Mouse (Mus musculus) 416B (cell line): ENCODE results near the gene Colgalt1.
A peak's percentile ranks its signal among the peaks of the same experiment; 100 is the strongest.

Experiments used
- DNase-seq: peaks from one replicate; pipeline ENCODE4 v3.0.0; 2011; ENCODE audit warnings: low read depth

Colgalt1 gene

DNA sequence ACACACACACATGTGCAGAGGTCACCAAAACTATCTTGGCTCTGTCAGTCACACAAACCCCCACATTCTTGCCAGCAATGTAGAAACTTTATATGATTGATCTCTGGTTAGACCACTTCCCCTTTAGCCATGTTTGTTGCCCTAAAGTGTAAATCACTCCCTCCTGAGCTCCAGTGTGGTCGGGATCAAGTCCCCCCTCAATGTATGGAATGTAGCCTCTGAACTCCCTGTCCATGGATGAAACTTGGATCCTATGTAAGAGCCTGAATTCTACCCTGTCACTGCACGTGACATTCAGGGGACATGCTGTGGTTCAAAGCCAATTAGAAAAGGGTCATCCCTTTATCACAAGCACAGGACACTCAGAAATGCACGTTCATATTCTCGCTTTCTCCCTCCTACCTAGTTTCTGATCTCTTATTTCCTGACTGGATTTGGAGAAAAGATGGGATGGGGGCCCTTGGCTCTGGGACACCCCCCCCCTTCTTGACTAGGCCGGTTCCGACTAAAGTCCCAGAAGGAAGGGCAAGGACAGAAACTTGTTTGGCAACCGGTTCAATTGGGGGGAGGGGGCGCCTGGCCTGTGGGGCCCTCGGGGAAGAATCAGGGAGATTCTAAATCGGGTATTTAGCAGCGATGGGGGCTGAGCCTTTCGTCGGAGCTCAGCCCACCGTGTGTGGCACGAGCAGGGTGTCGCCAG lies 17.7 kb downstream of the Colgalt1 start:
- peak; percentile 73 for DNase-seq

DNA sequence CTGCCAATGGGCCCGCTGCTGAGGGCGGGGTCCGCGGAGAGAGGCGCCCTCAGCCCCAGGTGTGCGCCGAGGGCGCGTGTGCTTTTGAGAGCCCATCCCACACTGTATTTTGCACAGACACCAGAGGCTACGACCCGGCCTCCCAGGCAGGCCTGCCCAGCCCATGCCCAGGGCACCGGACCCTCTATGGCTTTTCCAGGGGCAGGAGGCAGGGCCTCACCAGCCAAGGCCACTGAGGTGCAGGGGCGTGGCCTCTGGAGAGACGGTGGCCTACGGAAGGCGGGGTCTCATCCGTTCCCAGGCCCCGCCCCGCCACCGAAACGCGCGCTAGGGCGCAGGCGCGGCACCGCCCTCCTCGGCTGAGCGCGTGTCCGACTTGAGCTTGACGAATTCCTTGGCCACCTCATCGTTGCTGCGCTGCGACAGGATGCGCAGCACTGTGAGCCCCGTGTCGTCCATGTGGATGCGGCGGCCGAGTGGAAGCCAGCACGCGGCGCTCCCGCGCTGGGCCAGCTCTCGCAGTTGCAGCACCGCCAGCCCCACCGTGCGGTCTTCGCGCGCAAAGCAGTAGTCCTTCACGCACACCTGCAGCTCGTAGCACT lies 18.4 kb downstream of the Colgalt1 start:
- DNase-seq = peak; percentile 96

DNA sequence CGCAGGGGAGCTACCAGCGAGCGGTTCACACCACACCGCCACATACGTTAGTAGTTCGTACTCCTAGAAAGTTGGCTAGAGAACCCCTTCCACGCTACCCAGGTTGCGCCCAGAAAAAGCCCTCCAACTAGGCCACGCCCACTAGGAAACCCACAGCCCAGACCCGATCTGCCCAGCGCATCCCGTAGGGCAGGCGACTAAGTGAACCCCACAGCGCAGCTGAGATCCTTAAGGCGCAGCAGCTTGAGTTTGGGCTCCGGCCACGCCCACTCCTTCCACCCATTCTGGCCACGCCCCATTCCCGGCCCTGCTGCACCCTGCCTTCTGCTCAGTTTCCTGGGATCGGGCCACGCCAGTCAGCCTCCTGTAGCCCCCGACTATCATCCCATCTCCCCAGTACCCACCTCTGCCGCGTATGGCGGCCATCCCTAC lies 19.0 kb downstream of the Colgalt1 start:
- DNase-seq = peak; percentile 94

DNA sequence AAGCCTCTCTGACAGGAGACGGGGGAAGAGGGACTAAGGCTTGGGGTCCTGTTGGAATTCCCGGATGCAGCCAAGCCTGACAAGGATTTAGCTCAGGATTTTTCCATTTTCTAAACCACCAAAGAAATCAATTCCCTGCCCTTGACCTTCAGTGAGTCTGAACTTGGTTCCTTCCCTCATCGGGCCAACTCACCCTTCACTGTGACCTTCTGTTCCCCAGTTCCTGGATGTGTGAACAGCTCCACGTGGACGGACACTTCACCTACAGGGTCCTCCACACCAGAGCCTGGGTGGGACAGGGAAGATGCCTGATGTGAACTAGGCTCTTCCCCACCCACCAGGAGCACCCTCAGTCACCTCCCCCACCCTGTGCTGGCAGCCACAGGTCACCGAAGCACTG lies 20.0 kb downstream of the Colgalt1 start:
- DNase-seq = no peak

DNA sequence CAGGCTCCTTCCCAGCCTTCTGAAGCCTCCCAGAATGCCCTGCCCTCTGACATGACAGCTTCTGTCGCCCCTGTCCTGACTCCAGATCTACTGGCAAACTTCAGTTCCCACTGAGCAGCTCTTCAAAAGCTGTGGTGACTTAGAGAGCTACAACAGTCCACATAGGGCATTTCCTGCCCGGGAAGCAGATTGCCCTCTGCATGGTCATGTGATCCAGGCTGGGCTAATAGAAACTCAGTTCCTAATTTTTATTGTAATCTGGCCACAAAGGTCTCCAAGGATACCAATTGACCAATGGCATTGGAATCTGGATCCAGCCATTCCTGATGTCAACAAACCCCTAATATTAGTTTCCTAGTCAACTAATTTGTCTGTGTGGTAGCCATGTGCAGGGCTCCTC lies 21.1 kb downstream of the Colgalt1 start:
- DNase-seq = peak; percentile 86

DNA sequence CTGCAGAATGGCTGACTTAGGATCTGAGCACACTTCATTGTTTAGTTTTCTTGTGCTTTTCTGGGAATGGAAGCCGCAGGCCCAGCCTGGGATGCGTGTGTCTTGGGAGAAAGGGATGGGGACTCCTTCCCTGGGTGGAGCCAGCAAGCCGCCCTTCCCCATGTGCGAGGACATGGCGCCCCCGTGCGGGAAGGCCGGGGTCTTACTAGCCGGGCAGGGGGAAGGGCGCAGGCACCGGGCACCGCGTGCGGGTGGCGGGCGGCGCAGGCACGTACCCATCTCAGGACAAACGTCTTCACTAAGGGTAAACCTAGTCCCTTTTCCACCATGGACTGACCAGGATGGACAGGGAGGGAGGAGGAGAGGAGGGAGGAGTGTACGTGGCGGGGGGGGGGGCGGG lies 22.4 kb downstream of the Colgalt1 start:
- peak; percentile 82 for DNase-seq

DNA sequence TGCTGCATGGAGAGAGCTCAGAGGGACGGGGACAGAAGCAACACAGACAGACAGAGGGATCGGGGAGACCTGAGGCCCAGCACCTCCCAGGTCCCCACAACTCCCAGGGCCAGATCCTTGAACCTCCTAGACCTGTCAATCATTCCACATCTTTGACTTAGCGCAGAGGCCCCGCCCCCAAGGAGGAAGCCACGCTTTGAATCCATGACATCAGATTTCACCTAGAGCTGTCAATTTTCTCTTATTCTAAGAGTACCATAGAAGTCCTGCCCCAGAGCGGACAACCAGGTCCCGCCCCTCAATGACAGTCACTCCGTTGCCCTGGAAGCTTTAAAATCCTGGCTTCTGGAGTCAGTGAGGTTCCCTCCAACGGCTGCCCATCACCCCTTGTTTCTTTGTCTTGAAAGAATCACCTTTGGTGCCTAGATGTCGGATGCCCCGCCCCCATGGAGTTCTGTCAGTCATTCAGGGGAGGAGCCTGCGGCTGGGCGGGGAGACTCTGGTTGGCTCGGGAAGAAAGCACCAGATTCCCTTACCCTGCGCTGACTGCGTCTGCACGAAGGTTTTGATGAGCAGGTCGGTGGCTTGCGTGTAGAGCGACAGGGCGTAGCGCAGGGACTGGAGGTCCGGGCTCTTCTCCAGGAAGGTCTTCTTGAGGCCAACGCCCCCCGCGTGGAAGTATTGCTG lies 23.3 kb downstream of the Colgalt1 start:
- DNase-seq = peak; percentile 89

DNA sequence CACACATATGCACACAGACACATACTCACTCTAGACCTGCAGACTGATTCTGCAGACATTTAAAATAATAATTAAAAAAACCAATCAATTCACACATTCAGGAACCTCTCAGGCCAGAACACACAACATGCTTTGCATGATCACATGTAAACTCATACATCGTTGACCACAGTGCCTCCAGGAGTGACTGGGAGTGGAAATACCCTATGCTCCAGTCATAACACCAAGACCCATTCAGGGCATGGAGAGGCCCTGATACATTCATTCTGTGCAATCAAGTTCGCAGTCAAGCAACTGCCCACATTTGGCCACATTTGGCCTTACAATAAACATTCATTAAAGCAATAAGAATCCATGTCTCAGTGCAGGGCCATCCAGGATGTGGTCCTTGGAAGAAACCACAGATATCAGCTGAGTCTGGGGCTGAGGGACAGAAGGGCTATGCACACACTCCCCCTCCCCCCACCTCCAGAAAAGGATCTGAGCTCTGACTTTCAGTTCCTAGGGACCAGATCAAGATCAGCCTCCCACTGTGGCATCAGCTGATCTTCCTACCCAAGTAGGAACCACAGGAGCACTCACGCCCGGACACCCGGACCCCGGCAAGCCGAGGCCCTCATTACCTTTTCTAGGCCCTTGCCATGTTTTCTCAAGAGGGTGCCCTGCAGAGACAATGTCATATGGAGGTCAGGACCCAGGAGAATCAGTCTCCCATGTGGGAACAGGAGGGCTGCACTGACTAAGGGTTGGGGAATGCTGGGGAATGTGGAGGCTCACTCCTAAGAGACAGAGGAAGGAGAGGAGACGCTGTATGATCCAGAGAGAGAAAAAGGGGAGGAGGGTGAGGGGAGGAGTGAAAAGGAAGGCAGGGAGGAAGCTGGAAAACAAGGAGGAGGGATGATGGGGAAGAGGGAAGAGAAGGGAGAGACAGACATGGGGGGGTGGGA lies 26.6 kb downstream of the Colgalt1 start:
- peak; percentile 14 for DNase-seq

DNA sequence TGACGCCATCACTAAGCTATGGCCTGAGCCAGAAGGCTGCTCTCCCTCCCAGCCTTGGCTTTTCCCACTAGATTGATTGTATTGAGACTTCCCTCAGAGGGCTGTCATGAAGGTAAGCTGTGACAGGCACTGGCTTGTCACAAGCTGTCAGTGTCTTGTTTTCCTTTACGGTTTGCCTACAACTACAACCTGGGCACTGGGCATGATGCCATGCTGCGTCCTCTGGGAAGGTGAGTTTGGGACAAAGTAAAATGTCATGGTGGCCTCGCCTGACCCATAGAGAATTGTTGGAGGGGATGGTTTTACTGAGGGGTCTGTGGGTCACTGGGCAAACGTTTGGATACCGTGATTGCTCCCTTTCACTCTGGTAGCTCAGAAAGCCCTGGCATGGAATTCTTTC lies 27.5 kb downstream of the Colgalt1 start:
- DNase-seq = no peak

DNA sequence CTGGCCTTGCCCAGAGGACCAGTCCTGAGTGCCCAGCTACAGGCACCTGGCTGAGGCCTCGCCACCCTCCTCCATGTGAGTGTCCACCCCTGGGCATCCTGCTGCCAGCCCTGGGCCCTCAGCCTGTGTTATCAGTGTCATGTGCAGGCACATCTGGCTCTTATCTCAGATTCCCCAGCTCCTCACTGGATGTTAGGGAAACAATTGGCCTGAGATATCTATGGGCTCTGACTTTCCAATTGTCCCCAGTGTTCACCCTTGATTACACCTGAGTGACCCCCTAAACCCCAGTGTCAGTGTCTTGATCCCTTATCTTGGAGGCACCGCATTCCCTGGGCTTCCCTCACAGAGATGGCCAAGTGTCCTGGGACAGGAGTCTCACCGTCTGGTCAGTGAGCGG lies 28.5 kb downstream of the Colgalt1 start:
- no peak for DNase-seq

DNA sequence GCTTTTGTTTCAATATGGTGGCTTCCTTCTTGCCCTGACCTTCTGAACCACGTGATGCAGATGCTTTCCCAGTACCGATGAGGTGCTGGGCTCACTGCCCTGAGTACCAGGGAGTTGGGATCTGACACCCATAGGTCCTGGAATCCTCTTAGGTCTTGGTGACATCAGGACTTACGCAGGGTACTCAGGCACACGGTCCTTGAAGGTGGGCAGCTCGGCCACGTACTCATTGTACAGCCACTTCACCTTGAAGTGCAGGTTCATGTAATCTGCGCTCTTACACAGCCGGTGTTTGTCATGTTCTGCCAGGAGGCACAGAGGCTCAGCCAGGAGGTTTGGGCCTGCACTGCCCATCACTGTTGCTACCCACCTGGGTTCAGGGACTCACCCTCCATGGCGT lies 34.7 kb downstream of the Colgalt1 start:
- no peak for DNase-seq

DNA sequence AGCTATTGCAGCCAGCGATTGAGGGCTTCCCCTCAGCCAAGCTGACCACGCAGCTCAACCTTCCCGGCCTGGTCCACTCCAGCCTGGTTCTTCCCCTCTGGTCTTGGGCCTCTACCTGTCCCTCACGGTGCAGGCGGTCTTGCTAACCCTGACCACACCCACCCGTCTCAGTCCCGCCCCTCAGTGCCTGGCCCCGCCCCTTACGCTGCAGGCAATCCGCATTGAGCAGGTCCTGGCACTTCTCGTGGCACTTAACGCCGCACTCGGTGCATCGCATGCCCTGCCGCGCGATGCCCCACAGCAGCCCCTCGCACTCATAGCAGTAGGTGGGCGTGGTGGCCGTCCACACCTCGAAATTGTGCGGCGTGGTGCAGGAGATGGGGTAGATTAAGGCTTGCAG lies 43.8 kb downstream of the Colgalt1 start:
- no peak for DNase-seq

DNA sequence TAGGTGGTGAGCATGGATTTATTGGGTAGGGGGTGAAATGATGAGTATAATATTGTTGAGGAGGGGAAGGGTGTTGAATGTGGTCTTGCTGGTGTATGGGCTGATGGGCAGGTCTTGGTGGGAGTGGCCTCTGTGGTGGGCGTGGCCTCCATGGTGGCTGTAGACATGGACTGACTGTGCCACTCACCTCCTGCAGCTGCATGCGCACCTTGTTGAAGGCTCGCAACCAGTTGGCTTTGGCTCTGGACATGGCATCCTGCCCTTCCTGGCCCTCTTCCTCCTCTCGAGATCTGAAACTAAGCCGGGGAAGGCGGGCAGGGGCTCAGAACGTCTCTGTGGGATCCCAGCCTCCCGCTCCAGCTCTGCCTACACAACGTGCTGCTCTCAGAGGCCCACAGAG lies 47.0 kb downstream of the Colgalt1 start:
- no peak for DNase-seq

DNA sequence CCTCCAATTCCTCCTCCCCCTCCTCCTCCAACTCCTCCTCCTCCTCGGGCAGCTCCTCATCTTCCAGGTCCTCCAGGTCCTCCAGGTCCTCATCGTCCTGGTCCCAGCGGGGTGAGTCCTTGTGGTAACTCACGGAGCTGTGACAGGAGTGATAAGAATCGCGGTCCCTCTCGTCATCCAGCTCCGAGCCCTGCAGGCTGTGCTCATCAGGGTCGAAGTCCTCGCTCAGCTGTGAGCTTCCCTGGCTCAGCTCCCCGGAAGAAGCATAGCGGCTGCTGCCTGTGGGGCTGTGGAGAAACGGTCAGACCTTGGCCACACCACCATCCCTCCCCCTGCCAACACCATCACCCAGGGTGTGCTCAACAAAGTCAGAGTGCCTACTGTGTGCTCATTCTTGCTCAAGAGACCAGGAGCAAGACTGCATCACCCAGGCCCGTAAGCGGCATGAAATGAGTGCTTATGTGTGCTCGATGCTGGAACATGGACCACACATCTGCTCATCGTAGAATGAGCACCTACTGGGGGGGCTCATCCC lies 47.8 kb downstream of the Colgalt1 start:
- no peak for DNase-seq

DNA sequence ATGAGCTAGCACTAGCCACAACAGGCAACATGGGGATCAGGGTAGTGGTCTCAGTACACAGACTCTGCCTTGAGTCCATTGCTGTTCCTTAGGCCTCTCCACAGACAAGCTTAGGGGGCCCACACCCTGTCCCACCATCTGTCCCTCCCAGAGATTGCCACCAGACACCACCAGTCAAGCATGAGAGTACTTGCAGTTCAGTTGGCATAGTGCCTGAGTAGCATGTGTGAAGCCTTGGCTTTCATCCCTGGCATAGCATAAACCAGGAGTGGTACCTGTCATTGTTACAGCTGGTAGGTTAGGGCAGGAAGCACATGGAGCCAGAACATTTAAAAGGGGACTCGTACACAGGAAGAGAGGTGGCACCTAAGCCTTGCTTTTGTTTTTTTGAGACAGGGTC lies 49.0 kb downstream of the Colgalt1 start:
- no peak for DNase-seq

DNA sequence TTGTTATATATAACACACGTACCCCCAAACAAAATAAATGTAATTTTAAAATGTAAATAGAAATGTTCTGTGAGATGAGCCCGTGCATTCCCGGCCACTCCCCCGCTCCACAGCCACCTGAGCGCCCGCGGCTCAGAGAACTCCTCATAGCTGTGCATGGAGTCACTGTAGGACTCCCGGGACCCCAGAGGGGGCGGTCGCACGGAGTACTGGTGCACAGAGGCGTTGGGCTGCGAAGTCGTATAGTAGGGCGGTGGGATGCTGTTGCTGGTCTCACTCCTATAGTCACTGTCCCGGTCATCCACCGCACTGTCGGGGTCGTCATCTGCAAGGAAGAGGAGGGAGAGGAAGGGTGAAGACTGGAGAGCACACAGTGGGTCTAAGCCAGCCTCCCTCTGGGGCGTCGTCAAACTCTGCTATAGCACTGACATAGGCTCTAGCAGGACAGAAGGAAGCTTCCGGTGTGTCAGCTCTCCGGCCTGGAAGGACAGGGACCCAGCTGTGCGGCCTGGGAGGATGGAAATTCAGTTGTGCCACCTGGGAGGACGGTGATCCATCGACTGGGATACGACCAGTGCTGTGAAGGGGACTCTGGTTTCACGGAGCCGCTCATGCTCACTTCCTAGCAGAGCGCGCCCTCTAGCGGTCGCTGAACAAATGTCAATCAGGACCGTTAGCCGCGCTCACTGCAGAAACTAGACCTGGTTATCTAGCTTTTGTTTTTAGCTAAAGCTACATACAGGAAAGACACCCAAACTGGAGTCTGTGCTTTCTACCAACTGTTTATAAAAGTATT lies 49.7 kb downstream of the Colgalt1 start:
- DNase-seq = peak; percentile 85

DNA sequence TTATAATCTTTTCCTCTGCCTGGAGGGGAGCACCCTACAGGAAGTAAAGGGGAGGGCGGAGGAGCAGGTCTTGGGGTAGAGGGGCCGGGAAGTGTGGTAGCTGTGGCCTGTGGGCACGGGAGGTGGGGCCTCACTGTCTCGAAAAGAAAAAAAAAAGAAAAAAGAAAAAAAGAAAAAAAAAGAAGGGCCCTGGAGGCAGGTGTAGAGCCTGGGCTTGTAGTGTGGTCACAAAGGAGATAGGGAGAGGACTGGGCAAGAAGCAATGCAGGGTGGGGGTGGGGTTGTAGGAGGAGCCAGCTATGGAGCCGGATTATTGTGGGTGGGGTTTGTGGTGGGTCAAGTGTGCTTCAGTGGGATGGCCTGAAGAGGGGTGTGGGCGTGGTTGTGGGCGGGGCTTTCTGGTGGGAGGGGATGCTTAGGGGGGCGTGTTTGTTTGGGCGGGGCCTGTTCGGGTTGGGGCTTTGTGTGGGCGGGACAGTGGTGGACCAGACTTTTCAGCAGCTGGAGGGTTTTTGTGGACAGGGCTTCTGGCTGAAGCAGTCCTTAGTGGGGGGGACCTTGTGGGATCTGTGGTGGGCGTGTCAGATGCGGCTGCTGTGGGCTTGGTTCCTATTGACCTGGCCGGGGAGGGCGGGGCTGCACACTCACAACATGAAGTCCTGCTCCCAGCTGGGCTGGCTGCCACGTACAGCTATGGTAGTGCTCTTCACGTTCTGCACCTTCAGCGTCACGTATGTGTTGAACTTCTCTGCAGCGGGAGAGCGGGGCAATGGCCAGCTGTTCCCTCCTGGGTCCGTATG lies 54.7 kb downstream of the Colgalt1 start:
- peak; percentile 100 for DNase-seq

DNA sequence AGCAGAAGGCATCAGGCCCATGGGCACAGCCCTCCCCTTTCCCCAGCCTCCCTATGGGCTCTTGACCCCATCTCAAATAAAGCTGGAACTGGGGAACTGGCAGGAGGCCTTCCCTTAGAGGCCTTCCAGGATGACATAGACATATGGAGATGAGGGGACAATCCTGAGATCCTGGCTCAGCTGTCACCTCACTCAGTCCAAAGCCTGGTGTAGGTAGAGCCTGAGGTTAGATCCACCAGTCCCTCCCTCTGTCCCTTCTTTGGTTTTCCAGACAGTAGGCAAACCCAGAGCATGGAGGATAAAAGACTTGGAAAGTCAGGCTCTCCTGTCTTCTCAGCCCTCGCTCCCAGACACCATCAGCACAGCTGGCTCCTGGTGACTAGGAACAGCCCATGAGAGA lies 56.1 kb downstream of the Colgalt1 start:
- DNase-seq = no peak

DNA sequence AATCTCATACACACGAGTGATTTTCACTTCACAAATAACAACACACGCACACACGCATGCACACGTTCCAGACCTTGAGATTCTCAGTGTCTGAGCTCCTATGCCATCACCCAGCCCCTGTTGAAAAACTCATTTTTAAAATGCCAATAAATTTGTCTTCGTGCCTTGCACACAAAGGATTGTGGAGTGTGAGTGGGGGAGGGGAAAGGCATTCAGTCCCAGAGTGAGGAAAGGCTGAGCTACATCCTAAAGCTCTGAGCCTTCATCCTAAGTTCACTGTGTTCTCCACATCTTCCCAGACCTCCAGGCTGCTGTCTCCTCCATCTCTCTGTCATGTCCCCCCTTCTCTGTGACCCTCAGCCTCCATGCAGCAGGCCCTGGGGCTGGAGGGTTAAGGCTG lies 56.5 kb downstream of the Colgalt1 start:
- no peak for DNase-seq

DNA sequence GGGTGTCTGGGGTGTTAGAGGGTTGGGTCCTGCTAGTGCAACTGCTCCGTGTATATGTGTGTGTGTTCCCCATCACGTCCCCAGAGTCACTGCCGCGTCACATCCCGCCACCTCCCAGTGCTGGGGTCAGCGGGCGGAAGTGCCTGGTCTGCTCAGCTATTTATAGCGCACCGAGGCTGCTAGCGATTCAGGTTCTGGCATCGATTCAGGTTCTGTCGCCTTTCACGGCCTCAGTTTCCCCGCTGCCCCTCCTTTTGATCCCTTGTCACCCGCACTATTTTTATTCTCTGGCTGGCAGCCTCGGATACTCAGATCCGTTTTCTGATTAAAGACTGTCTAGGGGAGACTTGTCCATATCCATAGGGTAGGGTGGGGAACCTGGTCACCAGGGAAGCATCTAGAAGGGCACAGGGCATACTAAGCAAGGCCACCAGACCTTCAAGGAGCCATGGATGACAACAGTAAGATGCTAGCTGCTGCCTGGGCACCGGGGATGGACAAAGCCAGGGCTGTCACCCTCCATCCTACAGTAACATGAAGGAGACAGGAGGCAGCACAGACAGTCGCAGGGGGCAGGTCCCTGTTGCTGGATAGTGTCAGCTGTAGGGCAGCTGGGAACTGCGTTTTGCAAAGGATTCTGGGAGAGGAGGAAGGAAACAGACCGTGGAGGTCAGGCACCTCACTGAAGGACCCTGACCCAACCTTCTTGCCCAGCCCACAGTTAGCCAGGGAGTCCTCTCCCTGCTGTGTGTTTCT lies 57.6 kb downstream of the Colgalt1 start:
- peak; percentile 96 for DNase-seq
